Mouse (Mus musculus): Measurements from ENCODE around the gene Gm19668. TPM values are rescaled to one million over a fixed set of nuclear protein-coding genes. Genes with fewer than 3 reads are reported as not detected.

The Gm19668 gene
- polyA plus RNA-seq (2015; fragmentation: Nextera tagmentation; extraction: Ambion mirVana): not detected in 2 replicates

GRCm38 (mm10) chr10:77798921-77799508, at the start of gene Gm19668:
Gm19668 (minus strand) TSS chr10:77799133.
- no peak for ATAC-seq
- no peaks in the 10 kb centered on the region for H3K36me3 ChIP-seq
- H3K4me3 ChIP-seq (replicated peaks): no peak within 1 kb of the TSS
- no peaks in the 10 kb centered on the region for H3K27me3 ChIP-seq (replicated peaks)
- H3K4me2 ChIP-seq (replicated peaks): no peak within 1 kb of the TSS
- no peaks in the 10 kb centered on the region for H3K9me3 ChIP-seq
- H3K4me1 ChIP-seq (replicated peaks): no peaks in the 10 kb centered on the region
- no peak within 1 kb of the TSS for H3K27ac ChIP-seq
- 56% methylated on average over 8 of the region's 8 CpGs for WGBS
- H3K9ac ChIP-seq: no peak within 1 kb of the TSS

GRCm38 (mm10) chr10:77847538-77847937, 48.6 kb upstream of the Gm19668 start:
- WGBS: 80% methylated on average over 2 of the region's 2 CpGs

GRCm38 (mm10) chr10:77846961-77847360, 48.0 kb upstream of the Gm19668 start:
- Histone ChIP-seq H3K9me3 (no peaks in the 10 kb centered on the region), H3K27me3 (replicated peaks) (no peaks in the 10 kb centered on the region), H3K9ac (no peak overlapping the region), H3K4me1 (replicated peaks) (no peaks in the 10 kb centered on the region), H3K27ac (no peak overlapping the region), H3K4me2 (replicated peaks) (no peak overlapping the region), H3K4me3 (replicated peaks) (no peak overlapping the region), H3K36me3 (no peaks in the 10 kb centered on the region)
- 20% methylated on average over 2 of the region's 2 CpGs for WGBS
- no peak for ATAC-seq

More at GRCm38 (mm10) chr10:77847538-77847937, 48.6 kb upstream of the Gm19668 start:
- H3K27me3 ChIP-seq (replicated peaks): no peaks in the 10 kb centered on the region
- no peaks in the 10 kb centered on the region for H3K4me1 ChIP-seq (replicated peaks)
- ATAC-seq: 0 out of 2 replicates have a peak, but pooled peaks have one; percentile 31
- no peaks in the 10 kb centered on the region for H3K36me3 ChIP-seq
- H3K27ac ChIP-seq: no peak overlapping the region
- no peak overlapping the region for H3K4me2 ChIP-seq (replicated peaks)
- no peak overlapping the region for H3K9ac ChIP-seq
- H3K9me3 ChIP-seq: no peaks in the 10 kb centered on the region
- no peak overlapping the region for H3K4me3 ChIP-seq (replicated peaks)

GRCm38 (mm10) chr10:77846503-77846902, 47.6 kb upstream of the Gm19668 start, which contains the start of gene Gm36176:
Gm36176 (plus strand) TSS chr10:77846803.
- H3K4me2 ChIP-seq (replicated peaks): no peak within 1 kb of the TSS
- no peak within 1 kb of the TSS for H3K27ac ChIP-seq
- no peaks in the 10 kb centered on the region for H3K36me3 ChIP-seq
- no peaks in the 10 kb centered on the region for H3K4me1 ChIP-seq (replicated peaks)
- H3K4me3 ChIP-seq (replicated peaks): no peak within 1 kb of the TSS
- no peak within 1 kb of the TSS for H3K9ac ChIP-seq
- no peaks in the 10 kb centered on the region for H3K9me3 ChIP-seq
- ATAC-seq: no peak
- no peaks in the 10 kb centered on the region for H3K27me3 ChIP-seq (replicated peaks)
- 67% methylated on average over 3 of the region's 3 CpGs for WGBS

- H3K36me3 ChIP-seq: no peaks in the 10 kb centered on the region
- WGBS: 70% methylated on average over 6 of the region's 6 CpGs
- no peaks in the 10 kb centered on the region for H3K9me3 ChIP-seq
- no peak for ATAC-seq
- no peak overlapping the region for H3K27ac ChIP-seq
- no peaks in the 10 kb centered on the region for H3K4me1 ChIP-seq (replicated peaks)
- no peak overlapping the region for H3K4me2 ChIP-seq (replicated peaks)
- H3K9ac ChIP-seq: no peak overlapping the region
- no peaks in the 10 kb centered on the region for H3K27me3 ChIP-seq (replicated peaks)
- H3K4me3 ChIP-seq (replicated peaks): no peak overlapping the region
These were observed 40.1 kb upstream of the Gm19668 start for GRCm38 (mm10) chr10:77839006-77839405.

GRCm38 (mm10) chr10:77835647-77836046, 36.7 kb upstream of the Gm19668 start, which contains the start of gene Krtap10-10:
Krtap10-10 (plus strand) TSS chr10:77835947.
- H3K9ac ChIP-seq: no peak within 1 kb of the TSS
- H3K9me3 ChIP-seq: no peaks in the 10 kb centered on the region
- H3K4me2 ChIP-seq (replicated peaks): no peak within 1 kb of the TSS
- no peaks in the 10 kb centered on the region for H3K27me3 ChIP-seq (replicated peaks)
- no peak for ATAC-seq
- H3K4me3 ChIP-seq (replicated peaks): no peak within 1 kb of the TSS
- no peaks in the 10 kb centered on the region for H3K36me3 ChIP-seq
- 69% methylated on average over 9 of the region's 9 CpGs for WGBS
- H3K4me1 ChIP-seq (replicated peaks): no peaks in the 10 kb centered on the region
- no peak within 1 kb of the TSS for H3K27ac ChIP-seq

GRCm38 (mm10) chr10:77826951-77827350, 28.0 kb upstream of the Gm19668 start, which contains the start of gene Krtap10-4:
Krtap10-4 (minus strand) TSS chr10:77827095.
- Histone ChIP-seq H3K27me3 (replicated peaks) (no peaks in the 10 kb centered on the region), H3K4me3 (replicated peaks) (no peak within 1 kb of the TSS), H3K9ac (no peak within 1 kb of the TSS), H3K36me3 (no peaks in the 10 kb centered on the region), H3K4me1 (replicated peaks) (no peaks in the 10 kb centered on the region), H3K27ac (no peak within 1 kb of the TSS), H3K4me2 (replicated peaks) (no peak within 1 kb of the TSS), H3K9me3 (no peaks in the 10 kb centered on the region)
- no peak for ATAC-seq
- 53% methylated on average over 6 of the region's 6 CpGs for WGBS

GRCm38 (mm10) chr10:77819203-77819602, 20.3 kb upstream of the Gm19668 start:
- no peak overlapping the region for H3K27ac ChIP-seq
- no peaks in the 10 kb centered on the region for H3K27me3 ChIP-seq (replicated peaks)
- no peak for ATAC-seq
- no peaks in the 10 kb centered on the region for H3K36me3 ChIP-seq
- no peak overlapping the region for H3K4me2 ChIP-seq (replicated peaks)
- no peak overlapping the region for H3K4me3 ChIP-seq (replicated peaks)
- 48% methylated on average over 4 of the region's 4 CpGs for WGBS
- H3K9me3 ChIP-seq: no peaks in the 10 kb centered on the region
- no peaks in the 10 kb centered on the region for H3K4me1 ChIP-seq (replicated peaks)
- H3K9ac ChIP-seq: no peak overlapping the region

GRCm38 (mm10) chr10:77818523-77818922, 19.6 kb upstream of the Gm19668 start:
- Histone ChIP-seq H3K36me3 (no peaks in the 10 kb centered on the region), H3K27ac (no peak overlapping the region), H3K9me3 (no peaks in the 10 kb centered on the region), H3K27me3 (replicated peaks) (no peaks in the 10 kb centered on the region), H3K4me1 (replicated peaks) (no peaks in the 10 kb centered on the region), H3K9ac (no peak overlapping the region), H3K4me3 (replicated peaks) (no peak overlapping the region), H3K4me2 (replicated peaks) (no peak overlapping the region)
- WGBS: 95% methylated on average over 4 of the region's 4 CpGs
- no peak for ATAC-seq

GRCm38 (mm10) chr10:77815514-77815913, 16.6 kb upstream of the Gm19668 start:
- WGBS: 26% methylated on average over 5 of the region's 5 CpGs

GRCm38 (mm10) chr10:77814382-77814781, 15.4 kb upstream of the Gm19668 start, which contains the start of gene Gm2696:
Gm2696 (plus strand) TSS chr10:77814682.
- Histone ChIP-seq H3K4me3 (replicated peaks) (no peak within 1 kb of the TSS), H3K4me1 (replicated peaks) (no peaks in the 10 kb centered on the region), H3K9me3 (no peaks in the 10 kb centered on the region), H3K9ac (no peak within 1 kb of the TSS), H3K4me2 (replicated peaks) (no peak within 1 kb of the TSS), H3K27me3 (replicated peaks) (no peaks in the 10 kb centered on the region), H3K27ac (no peak within 1 kb of the TSS), H3K36me3 (no peaks in the 10 kb centered on the region)
- 36% methylated on average over 4 of the region's 4 CpGs for WGBS
- ATAC-seq: no peak

More at GRCm38 (mm10) chr10:77815514-77815913, 16.6 kb upstream of the Gm19668 start:
- no peaks in the 10 kb centered on the region for H3K27me3 ChIP-seq (replicated peaks)
- ATAC-seq: no peak
- no peaks in the 10 kb centered on the region for H3K36me3 ChIP-seq
- no peak overlapping the region for H3K4me2 ChIP-seq (replicated peaks)
- no peak overlapping the region for H3K4me3 ChIP-seq (replicated peaks)
- no peak overlapping the region for H3K27ac ChIP-seq
- no peaks in the 10 kb centered on the region for H3K4me1 ChIP-seq (replicated peaks)
- H3K9ac ChIP-seq: no peak overlapping the region
- no peaks in the 10 kb centered on the region for H3K9me3 ChIP-seq

- H3K27ac ChIP-seq: no peak within 1 kb of the TSS
- H3K4me1 ChIP-seq (replicated peaks): no peaks in the 10 kb centered on the region
- no peak for ATAC-seq
- no peaks in the 10 kb centered on the region for H3K27me3 ChIP-seq (replicated peaks)
- H3K4me2 ChIP-seq (replicated peaks): no peak within 1 kb of the TSS
- no peaks in the 10 kb centered on the region for H3K9me3 ChIP-seq
- H3K36me3 ChIP-seq: no peaks in the 10 kb centered on the region
- no peak within 1 kb of the TSS for H3K4me3 ChIP-seq (replicated peaks)
- H3K9ac ChIP-seq: no peak within 1 kb of the TSS
- 68% methylated on average over 5 of the region's 5 CpGs for WGBS
These were observed 12.8 kb upstream of the Gm19668 start, which contains the start of gene Gm9507 for GRCm38 (mm10) chr10:77811743-77812142. Gm9507 (minus strand) TSS chr10:77811843.

GRCm38 (mm10) chr10:77804095-77804494, 5.2 kb upstream of the Gm19668 start:
- 48% methylated on average over 3 of the region's 3 CpGs for WGBS
- Histone ChIP-seq H3K36me3 (no peaks in the 10 kb centered on the region), H3K4me3 (replicated peaks) (no peak overlapping the region), H3K27ac (no peak overlapping the region), H3K27me3 (replicated peaks) (no peaks in the 10 kb centered on the region), H3K4me2 (replicated peaks) (no peak overlapping the region), H3K9ac (no peak overlapping the region), H3K9me3 (no peaks in the 10 kb centered on the region), H3K4me1 (replicated peaks) (no peaks in the 10 kb centered on the region)
- ATAC-seq: no peak

Data from intestine, embryonic 15.5 days (tissue).